In the genomic region with DNA sequence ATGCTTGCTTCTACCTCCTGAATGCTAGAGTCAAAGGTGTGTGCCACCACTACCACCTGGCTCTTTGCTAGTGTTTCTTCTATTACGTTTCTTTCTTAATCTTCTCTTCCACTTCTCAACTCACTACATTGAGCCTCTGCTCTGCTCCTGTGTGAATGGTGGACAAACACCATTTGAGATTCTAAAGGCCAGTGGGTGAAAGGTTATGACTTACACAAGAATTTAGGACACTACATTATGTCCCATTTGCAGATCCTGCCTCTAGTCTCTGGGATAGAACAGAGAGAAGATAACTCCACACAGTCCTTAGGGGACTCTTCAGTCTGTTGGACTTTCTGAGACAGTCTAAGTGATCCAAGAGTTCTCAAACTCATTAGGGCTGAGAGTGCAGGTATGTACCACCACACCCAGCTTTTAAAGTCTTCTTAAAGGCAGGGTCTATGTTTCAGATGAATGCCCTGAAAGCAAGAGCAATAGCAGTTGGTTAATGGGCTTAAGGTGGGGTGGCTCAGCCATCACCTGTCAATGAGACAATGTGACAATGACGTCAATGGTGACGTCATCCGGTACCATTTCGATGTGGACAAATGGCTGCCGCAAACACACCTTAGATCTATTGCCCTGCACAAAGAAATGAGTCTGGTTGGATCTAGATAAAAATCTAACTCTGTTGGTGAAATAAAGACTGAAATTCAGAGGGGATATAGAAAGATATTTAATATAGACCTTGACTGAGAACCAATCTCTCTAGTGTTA, we compare ENCODE assay signal across 16 mouse cellular contexts.
"Had no signal": no experiment of that assay in that cellular context is flagged by ENCODE, and none has a peak within 500 bp of the region (broad histone marks: within the 10 kb centered on the region; RNA-seq: fewer than 3 reads in every experiment).

No protein-coding gene starts in this region.

- DNase-seq: retina, postnatal 1 day; right cerebral cortex, adult 18-20 months; right cerebral cortex, postnatal 14 days; right cerebral cortex, postnatal 25 days; right cerebral cortex, postnatal 4 days; spleen, adult 18-20 months; thymus, adult 18-20 months; thymus, adult 2 months; thymus, postnatal 14 days; thymus, postnatal 25 days; thymus, postnatal 36 days; thymus, postnatal 4 days had no signal

- H3K9me3 ChIP-seq: neural tube, embryonic 13.5 days; neural tube, embryonic 15.5 days; stomach, embryonic 15.5 days had no signal

- H3K27ac ChIP-seq: neural tube, embryonic 13.5 days; neural tube, embryonic 15.5 days; stomach, embryonic 15.5 days; stomach, postnatal 0 days had no signal

- H3K4me3 ChIP-seq: neural tube, embryonic 13.5 days; neural tube, embryonic 15.5 days; stomach, embryonic 15.5 days had no signal

- H3K4me1 ChIP-seq: neural tube, embryonic 13.5 days; neural tube, embryonic 15.5 days; stomach, embryonic 15.5 days had no signal

- H3K4me2 ChIP-seq: neural tube, embryonic 13.5 days; neural tube, embryonic 15.5 days; stomach, embryonic 15.5 days had no signal

- H3K27me3 ChIP-seq: neural tube, embryonic 13.5 days; neural tube, embryonic 15.5 days; stomach, embryonic 15.5 days had no signal

- H3K9ac ChIP-seq: neural tube, embryonic 13.5 days; neural tube, embryonic 15.5 days; stomach, embryonic 15.5 days had no signal

- H3K36me3 ChIP-seq: neural tube, embryonic 13.5 days; neural tube, embryonic 15.5 days; stomach, embryonic 15.5 days had no signal
